Mouse (Mus musculus) telencephalon, adult 2 months (tissue): ENCODE measurements at regions not wholly inside any gene's neighbourhood (a gene's known extent, or its start where the extent isn't known, plus 50 kb on each side); places are given as distances from the start of the nearest gene placed in this dataset.
A peak's percentile ranks its signal among the peaks of the same experiment; 100 is the strongest.

Experiments
- DNase-seq: peaks from one replicate; pipeline ENCODE4 v3.0.0-alpha.2; 2011; ENCODE audit warnings: low read depth, low spot score

DNA sequence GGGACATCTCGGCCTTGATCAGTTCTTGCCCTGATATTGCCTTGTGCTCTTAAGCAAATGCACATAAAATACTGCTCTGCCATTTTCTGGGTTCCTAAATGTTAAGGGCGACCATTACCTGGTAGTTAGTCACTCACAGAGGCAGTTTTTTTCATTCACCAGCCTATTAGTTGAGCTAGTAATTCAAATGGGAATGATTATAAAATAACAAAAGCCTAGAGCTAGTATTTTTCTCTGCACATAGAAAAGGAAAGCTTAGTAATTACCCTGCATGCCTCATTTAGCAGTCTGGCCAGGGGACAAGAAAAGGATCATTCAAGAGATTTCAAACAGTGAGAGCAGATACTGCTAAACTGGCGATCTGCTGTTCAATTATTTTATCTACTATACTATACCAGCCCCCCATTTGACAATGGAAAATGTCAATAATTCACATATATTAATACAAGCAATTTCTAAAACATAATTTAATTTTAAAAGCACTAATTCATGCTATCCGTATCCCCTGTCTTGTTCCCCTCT, 645.1 kb downstream of the Pdha2 start:
- no peak for DNase-seq

DNA sequence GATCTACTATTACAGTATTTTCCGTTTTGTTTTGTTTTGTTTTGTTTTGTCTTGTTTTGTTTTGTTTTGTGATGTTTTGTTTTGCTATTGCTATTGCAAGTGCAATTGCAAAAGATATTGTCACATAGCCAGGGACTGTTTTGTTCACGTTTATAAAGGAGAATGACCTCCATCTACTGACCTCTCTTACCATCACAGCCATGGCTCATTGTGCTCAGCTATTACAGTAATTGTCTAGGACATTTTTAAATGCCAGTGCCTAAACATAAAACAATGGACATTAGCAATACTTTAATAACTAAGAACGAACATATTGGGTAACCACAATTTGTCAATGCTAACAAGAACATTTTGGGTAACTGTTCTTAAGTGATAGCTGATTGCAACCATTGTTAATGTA, 657.4 kb downstream of the Pdha2 start:
- no peak for DNase-seq

DNA sequence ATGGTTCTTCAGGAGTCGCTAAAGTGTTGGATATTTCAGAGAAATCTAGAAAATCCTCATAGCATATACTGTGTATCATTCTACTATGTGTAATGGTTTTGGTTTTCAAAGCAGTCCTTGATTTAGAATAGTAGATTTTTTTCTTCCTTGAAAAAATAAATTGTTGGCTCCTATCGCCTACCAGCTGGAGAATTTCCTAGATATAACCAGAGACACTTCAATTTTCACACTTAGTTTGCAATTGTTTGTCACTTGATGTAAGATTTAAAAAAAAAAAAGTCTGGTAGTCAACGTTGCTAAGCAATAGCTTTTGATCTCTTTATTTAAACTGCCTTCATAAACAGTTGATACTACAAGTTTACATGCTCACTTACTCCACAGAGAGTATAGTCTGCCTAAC, 663.7 kb downstream of the Pdha2 start:
- DNase-seq, result peak; percentile 42

DNA sequence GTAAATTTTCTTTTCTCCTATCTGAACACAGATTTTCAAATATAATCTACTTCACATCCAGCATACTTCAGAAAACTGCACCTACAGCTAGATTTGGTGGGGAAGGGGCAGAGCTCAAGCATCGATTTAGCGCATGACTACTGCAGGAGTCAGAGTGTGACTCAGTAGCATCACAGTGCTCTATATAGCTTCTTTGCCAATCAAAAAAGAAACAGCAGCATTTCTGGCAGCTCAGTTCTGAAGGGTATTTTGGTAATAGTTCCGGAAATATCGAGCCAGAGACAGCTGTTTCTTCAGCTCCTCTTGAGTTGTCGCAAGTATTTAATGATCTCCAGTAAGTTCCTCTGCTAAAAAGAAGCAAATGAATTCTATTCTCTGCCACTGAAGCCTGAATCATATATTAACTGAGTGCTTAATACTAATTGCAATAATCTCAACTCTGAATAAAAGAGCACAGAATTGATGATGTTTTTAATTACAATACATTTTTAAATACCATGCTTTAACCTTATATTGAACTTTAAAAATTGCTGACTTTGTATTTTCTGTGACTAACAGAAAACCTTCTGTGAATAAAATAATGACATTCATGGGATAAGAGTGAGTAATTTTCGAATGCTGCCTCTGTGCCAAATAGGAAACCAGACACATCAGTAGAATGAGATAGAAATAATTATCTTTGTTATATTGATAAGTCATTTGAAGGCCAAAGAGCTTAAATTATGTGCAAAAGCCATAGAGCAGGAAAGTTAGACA, 680.2 kb downstream of the Pdha2 start:
- peak; percentile 62 for DNase-seq

DNA sequence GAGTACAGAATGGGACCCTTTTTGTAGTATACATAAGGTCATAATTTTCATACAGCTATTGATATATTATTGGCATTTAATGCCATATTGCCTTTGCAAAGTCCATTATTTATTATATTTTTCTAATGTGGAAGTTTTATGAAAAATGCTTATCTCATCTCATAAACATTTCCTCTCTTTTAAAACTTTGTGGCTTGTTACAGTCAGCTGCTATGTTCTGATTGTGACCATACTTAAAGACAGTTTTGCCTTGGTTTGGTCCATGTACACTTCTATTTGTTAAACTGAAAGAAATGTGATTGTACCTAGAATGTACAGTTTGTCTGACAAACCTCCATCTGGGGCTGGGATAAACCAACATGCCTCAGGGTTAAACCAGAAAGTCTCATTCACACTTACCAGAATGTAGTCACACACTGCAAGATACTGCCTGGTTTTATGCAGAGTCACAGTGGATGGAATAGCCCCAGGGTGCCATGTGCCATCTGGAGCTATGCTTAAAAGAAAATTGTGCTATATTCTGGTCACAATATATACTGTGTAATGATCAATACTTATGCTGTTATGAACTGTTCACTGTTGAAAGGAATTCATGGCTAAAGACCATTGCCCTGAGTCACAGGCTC, 690.4 kb downstream of the Pdha2 start:
- DNase-seq, result no peak

DNA sequence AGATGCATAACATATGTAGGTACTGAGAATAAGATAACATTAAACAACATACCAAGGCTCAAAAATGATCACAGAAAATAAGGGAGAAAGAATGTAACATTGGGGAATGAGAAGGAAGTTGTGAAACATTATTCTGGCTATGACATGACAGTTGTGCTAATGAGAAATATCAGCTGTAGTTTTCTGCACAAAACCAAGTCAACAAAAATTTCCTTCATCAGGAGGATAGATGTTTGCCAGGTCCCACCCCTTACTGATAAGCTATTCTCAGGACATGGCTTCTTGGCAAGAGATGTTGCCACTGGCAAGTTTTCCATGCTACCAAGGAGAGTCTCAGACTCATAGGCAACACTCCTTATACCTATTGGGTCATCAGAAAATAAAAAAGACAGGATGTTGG, 701.3 kb downstream of the Pdha2 start:
- DNase-seq, result no peak

DNA sequence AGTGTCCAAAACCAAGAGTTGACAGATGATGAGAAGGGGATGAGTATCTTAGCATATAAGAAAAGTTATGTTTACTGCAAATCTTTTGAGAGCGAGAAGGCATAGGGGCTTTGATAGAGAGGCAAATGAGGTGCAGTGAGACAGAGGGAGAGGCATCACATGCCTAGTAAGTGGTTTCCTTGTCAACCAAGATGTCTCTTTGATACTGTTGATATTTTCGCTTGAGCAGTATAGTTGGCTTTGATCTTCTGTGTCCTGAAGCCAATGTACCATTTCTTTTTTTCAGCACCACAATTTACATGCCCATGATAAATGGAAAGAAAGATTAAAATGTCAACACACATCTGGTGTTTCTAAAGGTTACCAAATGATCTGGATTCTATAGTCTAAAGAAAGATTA, 702.1 kb downstream of the Pdha2 start:
- DNase-seq, result no peak

DNA sequence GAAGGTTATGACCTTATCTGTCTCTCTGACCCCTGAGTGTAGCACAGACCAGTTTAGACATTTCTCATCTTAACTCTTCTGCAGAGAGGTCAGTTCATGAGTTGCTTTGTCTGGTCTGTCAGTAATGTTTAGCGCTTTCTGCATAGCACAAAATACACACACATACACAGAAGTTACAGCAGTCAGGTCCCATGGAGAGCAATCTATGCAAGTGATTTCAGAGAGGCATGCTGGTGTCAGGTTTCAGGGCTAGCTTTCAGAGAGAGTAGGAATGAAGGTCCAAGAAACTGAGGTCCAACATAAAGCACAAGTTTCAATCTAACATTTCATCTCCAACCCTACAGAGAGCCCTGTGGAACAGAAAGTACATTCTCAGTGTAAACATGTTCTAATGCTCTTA, 718.0 kb downstream of the Pdha2 start:
- no peak for DNase-seq

DNA sequence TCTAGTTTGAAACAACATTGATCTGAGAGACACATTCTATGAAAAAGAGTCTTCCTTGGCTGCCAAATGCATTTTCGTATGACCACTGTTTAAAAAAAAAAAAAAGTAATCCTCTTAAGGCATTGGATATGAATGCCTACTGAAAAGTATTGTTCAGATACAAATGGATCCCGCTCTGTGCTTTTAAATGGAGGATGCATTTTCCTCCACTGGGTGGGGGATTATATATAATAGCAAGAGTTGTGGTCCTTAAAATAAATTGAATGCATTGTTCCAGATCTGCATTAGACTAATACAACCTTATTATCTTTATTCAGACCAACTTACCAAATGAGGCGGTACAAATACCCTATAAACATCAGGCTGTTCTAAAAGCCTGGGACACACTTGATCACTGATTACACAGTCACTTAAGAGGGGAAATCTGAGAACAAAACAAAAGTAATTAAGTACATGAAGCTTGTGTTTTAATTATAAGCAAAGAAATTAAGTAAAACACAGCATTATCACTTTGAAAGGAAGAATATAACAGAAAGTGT, 734.4 kb downstream of the Pdha2 start:
- no peak for DNase-seq

DNA sequence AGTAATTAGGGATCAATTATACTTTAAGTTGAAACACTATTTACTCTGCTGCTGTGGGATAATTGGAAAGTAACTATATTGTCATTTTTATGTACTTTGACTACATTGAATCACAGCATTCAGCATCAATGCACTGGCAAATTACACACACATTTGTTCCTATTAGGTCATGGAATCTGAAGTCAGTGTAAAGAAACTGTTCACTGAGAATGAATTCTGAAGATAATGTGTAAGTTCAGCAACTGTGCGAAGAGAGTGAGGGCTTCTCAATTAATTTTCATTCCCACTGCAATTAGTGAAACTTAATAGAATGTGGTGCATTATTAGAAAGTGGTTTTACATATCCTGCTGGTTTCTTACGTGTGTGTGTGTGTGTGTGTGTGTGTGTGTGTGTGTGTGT, 735.6 kb downstream of the Pdha2 start:
- DNase-seq, result no peak

DNA sequence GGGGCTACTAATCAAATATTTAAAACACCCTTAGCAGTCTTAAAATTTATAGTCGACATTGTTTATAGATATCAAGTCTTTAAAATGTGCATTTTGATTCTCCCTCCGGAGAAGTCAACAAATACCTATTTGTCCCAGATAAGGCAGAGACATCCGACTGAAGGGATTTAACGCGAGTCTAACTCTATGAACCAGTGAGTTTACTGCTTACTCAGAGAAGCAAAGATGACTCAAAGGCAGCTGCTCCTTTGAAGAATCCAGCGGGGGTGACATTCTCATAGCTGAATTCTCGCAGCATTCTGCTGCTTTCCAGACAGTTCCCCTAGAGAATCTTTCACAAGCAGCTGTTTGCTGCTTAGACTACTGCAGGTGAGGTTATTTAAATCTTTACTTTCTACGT, 759.6 kb downstream of the Pdha2 start:
- peak; percentile 42 for DNase-seq

DNA sequence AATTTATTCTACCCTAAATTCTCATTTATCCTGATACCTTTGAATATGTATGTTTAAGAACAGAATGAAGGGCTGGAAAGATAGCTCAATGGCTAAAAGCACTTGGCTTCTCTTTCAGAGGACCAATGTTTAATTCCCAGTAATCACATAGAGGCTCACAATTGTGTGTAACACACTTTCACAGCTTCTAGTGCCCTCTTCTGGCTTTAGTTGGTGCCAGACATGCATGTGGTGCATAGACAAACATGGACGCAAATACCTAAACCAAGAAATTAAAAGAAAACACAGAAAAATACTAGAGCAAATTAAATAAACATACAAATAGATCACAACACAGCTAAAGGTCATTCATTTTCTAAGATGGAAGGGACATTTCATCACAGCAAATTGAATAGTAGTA, 761.0 kb downstream of the Pdha2 start:
- no peak for DNase-seq

DNA sequence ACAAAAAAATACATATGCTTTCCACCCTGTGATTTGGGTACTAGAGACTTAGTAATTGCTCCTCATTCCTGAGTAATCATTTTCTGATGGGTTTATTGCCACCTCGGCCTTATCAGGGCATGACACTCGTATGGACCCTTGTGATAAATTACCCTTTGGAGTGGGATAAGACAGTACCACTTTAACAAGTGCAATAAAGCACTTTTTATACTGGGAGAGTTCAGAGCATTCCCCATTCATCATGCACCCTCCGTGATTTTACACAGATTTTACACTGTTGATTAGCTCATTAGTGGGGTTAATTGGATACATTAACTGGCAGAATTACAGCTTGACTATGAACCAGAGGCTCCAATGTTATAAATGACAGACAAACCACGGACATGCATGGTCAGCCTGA, 802.9 kb downstream of the Pdha2 start:
- no peak for DNase-seq
